Mouse (Mus musculus): ENCODE measurements at regions not wholly inside any gene's neighbourhood (a gene's known extent, or its start where the extent isn't known, plus 50 kb on each side); places are given as distances from the start of the nearest gene placed in this dataset.

DNA sequence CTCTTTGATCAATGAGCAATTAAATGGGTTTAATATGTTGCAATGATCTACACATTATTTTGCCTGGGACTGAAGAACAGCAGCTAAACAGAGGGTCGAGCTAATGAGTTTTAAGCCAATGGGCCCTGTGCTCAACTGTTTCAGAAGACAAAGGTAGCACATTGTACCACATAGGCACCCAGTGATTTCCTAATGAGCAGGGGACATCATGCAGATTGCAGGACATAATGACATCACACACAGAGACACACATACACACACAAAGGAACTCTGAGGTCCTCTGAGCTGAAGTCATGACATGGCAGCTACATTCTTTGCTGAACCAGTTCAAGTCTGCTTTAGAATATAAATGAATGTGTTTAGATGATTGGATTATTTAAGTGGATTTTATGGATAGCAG is 71.9 kb downstream of the Zfp330 start:
- TF ChIP-seq POLR2A (IDR thresholded peaks at IDR 0.05; ENCODE audit: extremely low read depth, insufficient read depth, low read length) = no peak
- TF ChIP-seq CTCF (IDR thresholded peaks at IDR 0.05; ENCODE audit: extremely low read depth, insufficient read depth, low read length) = no peak

Data from cortical plate, adult 2 months (tissue).